Mouse (Mus musculus) myocyte (in vitro differentiated cells): ENCODE data around the gene 1110008L16Rik. TPM values are rescaled to one million over a fixed set of nuclear protein-coding genes. Genes with fewer than 3 reads are reported as not detected.

ENCODE experiments used
- H3K27me3 ChIP-seq: one replicate; pipeline ENCODE4 v1.6.1; 2011; ENCODE audit not compliant: control insufficient read depth, insufficient read depth, insufficient read length
- H3K36me3 ChIP-seq: one replicate; pipeline ENCODE4 v1.6.1; 2011; ENCODE audit not compliant: control insufficient read depth, insufficient read depth
- H3K4me2 ChIP-seq: one replicate; pipeline ENCODE4 v1.6.1; 2011; ENCODE audit warnings: low read depth, control low read depth
- H3K4me3 ChIP-seq: one replicate; pipeline ENCODE4 v1.5.1; 2011; ENCODE audit warnings: mild to moderate bottlenecking, control low read depth, moderate library complexity
- H3K79me2 ChIP-seq: one replicate; pipeline ENCODE4 v1.6.1; 2011; ENCODE audit not compliant: control insufficient read depth, insufficient read depth
- H3ac ChIP-seq: one replicate; pipeline ENCODE4 v1.6.1; 2011; ENCODE audit not compliant: control insufficient read depth, insufficient read length
- CEBPB ChIP-seq: IDR thresholded peaks from 2 replicates; pipeline ENCODE4 v1.6.1; 2011; ENCODE audit warnings: mild to moderate bottlenecking, moderate library complexity; ENCODE audit not compliant: poor library complexity, insufficient read depth, severe bottlenecking
- E2F4 ChIP-seq: IDR thresholded peaks from one replicate; pipeline ENCODE4 v1.6.1; 2011; ENCODE audit warnings: mild to moderate bottlenecking, control low read depth, moderate library complexity; ENCODE audit not compliant: insufficient read depth
- MAX ChIP-seq: IDR thresholded peaks from one replicate; pipeline ENCODE4 v1.6.1; 2011; ENCODE audit warnings: low read depth, mild to moderate bottlenecking, control low read depth
- MYOD1 ChIP-seq, 3 experiments: IDR thresholded peaks; one replicate each; pipeline ENCODE4 v1.6.1; 2011; ENCODE audit warnings: control low read depth in 2 of 3, low read depth in 2 of 3, mild to moderate bottlenecking in 2 of 3, moderate library complexity in 1 of 3; ENCODE audit not compliant: insufficient read length in 2 of 3, control insufficient read depth in 1 of 3
- MYOG ChIP-seq, 3 experiments: IDR thresholded peaks; one replicate each; pipeline ENCODE4 v1.6.1; 2011; ENCODE audit warnings: control low read depth in 2 of 3, low read depth in 2 of 3, mild to moderate bottlenecking in 2 of 3; ENCODE audit not compliant: insufficient read length in 2 of 3, control insufficient read depth in 1 of 3, insufficient read depth in 1 of 3
- POLR2A ChIP-seq: IDR thresholded peaks from one replicate; pipeline ENCODE4 v1.6.1; 2011; ENCODE audit warnings: low read depth, mild to moderate bottlenecking, control low read depth, moderate library complexity; ENCODE audit not compliant: insufficient read length
- POLR2AphosphoS2 ChIP-seq: IDR thresholded peaks from one replicate; pipeline ENCODE4 v1.6.1; 2011; ENCODE audit warnings: low read depth, control low read depth; ENCODE audit not compliant: insufficient read length
- REST ChIP-seq: IDR thresholded peaks from one replicate; pipeline ENCODE4 v1.6.1; 2011; ENCODE audit warnings: mild to moderate bottlenecking, control low read depth, moderate library complexity; ENCODE audit not compliant: insufficient read depth, insufficient read length
- SRF ChIP-seq: IDR thresholded peaks from one replicate; pipeline ENCODE4 v1.6.1; 2011; ENCODE audit warnings: low read depth; ENCODE audit not compliant: control insufficient read depth, insufficient read length
- TCF12 ChIP-seq: IDR thresholded peaks from one replicate; pipeline ENCODE4 v1.6.1; 2011; ENCODE audit warnings: mild to moderate bottlenecking, control low read depth; ENCODE audit not compliant: poor library complexity, insufficient read depth, severe bottlenecking
- TCF3 ChIP-seq: IDR thresholded peaks from one replicate; pipeline ENCODE4 v1.6.1; 2011; ENCODE audit warnings: low read depth, control low read depth; ENCODE audit not compliant: insufficient read length
- USF1 ChIP-seq: IDR thresholded peaks from one replicate; pipeline ENCODE4 v1.6.1; 2011; ENCODE audit warnings: low read depth, mild to moderate bottlenecking, control low read depth, moderate library complexity
- polyA plus RNA-seq: library from polyadenylated mRNA; unstranded; fragments of >200 nt; fragmentation: generic; extraction: Trizol; gene quantifications from one replicate; pipeline ENCODE4 v1.2.1, GENCODE M21; 2012; ENCODE audit warnings: missing spikeins

Gene 1110008L16Rik
- polyA plus RNA-seq, 1 experiment, result 8.2 TPM

- Histone ChIP-seq H3K79me2 (no peaks in the 10 kb centered on the region), H3K27me3 (no peaks in the 10 kb centered on the region)
- no peak for TF ChIP-seq MAX
- no peak for TF ChIP-seq POLR2AphosphoS2
- TF ChIP-seq CEBPB, result no peak
- TF ChIP-seq REST, result no peak
- no peak for TF ChIP-seq TCF3
- TF ChIP-seq SRF, result no peak
Observed at GRCm38 (mm10) chr12:55307566-55307965, 8.2 kb downstream of the 1110008L16Rik start.

GRCm38 (mm10) chr12:55308731-55309130 lies 9.4 kb downstream of the 1110008L16Rik start:
- no peaks in the 10 kb centered on the region for H3K79me2 ChIP-seq
- TF ChIP-seq MYOG (IDR thresholded peaks at IDR 0.05; ENCODE audit: control insufficient read depth in 1 of 3, insufficient read depth in 1 of 3, insufficient read length in 2 of 3, low read depth in 2 of 3) (no peak), POLR2AphosphoS2 (no peak), MYOD1 (IDR thresholded peaks at IDR 0.05; ENCODE audit: control insufficient read depth in 1 of 3, insufficient read length in 2 of 3, low read depth in 2 of 3) (no peak), E2F4 (no peak), CEBPB (no peak), TCF3 (no peak), SRF (no peak), MAX (no peak), TCF12 (no peak), REST (no peak), USF1 (no peak), POLR2A (no peak)

More at GRCm38 (mm10) chr12:55307566-55307965, 8.2 kb downstream of the 1110008L16Rik start:
- no peak overlapping the region for H3ac ChIP-seq
- no peak overlapping the region for H3K4me2 ChIP-seq
- H3K4me3 ChIP-seq, result no peak overlapping the region
- H3K36me3 ChIP-seq, result peaks cover 5% of the 10 kb centered on the region

DNA sequence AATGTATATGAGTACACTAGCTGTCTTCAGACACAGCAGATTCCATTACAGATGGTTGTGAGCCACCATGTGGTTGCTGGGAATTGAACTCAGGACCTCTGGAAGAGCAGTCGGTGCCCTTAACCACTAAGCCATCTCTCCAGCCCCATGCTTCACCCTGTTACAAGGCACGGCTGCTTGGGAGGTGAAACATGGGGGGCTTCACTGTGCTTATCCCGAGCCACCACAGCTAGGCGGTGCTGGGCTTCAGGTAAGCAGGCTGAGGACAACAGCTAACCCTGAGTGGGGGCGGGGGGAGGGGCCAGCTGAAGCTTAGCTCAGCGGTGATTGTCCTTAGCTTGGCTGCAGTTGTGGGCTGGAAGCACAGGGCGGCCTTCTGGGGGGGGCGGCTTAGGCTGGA lies 10.1 kb downstream of the 1110008L16Rik start:
- TF ChIP-seq MYOD1 (IDR thresholded peaks at IDR 0.05; ENCODE audit: control insufficient read depth in 1 of 3, insufficient read length in 2 of 3, low read depth in 2 of 3) (no peak), POLR2A (no peak), CEBPB (no peak), E2F4 (no peak), MAX (no peak), POLR2AphosphoS2 (no peak), MYOG (IDR thresholded peaks at IDR 0.05; ENCODE audit: control insufficient read depth in 1 of 3, insufficient read depth in 1 of 3, insufficient read length in 2 of 3, low read depth in 2 of 3) (no peak), TCF12 (no peak), USF1 (no peak), REST (no peak), TCF3 (no peak)
- Histone ChIP-seq H3ac (no peak overlapping the region), H3K4me3 (no peak overlapping the region), H3K36me3 (peaks cover 5% of the 10 kb centered on the region), H3K27me3 (no peaks in the 10 kb centered on the region), H3K79me2 (no peaks in the 10 kb centered on the region), H3K4me2 (no peak overlapping the region)

More at GRCm38 (mm10) chr12:55308731-55309130, 9.4 kb downstream of the 1110008L16Rik start:
- Histone ChIP-seq H3K27me3 (no peaks in the 10 kb centered on the region), H3K4me3 (no peak overlapping the region), H3ac (no peak overlapping the region), H3K36me3 (peaks cover 5% of the 10 kb centered on the region), H3K4me2 (no peak overlapping the region)

GRCm38 (mm10) chr12:55311841-55312240 lies 12.5 kb downstream of the 1110008L16Rik start:
- no peaks in the 10 kb centered on the region for H3K27me3 ChIP-seq
- H3K36me3 ChIP-seq, result peaks cover 5% of the 10 kb centered on the region
- no peak overlapping the region for H3K4me3 ChIP-seq
- H3K79me2 ChIP-seq, result no peaks in the 10 kb centered on the region
- H3ac ChIP-seq, result no peak overlapping the region
- H3K4me2 ChIP-seq, result no peak overlapping the region
- no peak for TF ChIP-seq MYOD1 (IDR thresholded peaks at IDR 0.05; ENCODE audit: control insufficient read depth in 1 of 3, insufficient read length in 2 of 3, low read depth in 2 of 3)
- TF ChIP-seq TCF3, result no peak
- TF ChIP-seq POLR2A, result no peak
- no peak for TF ChIP-seq SRF
- no peak for TF ChIP-seq MYOG (IDR thresholded peaks at IDR 0.05; ENCODE audit: control insufficient read depth in 1 of 3, insufficient read depth in 1 of 3, insufficient read length in 2 of 3, low read depth in 2 of 3)
- TF ChIP-seq REST, result no peak
- TF ChIP-seq POLR2AphosphoS2, result no peak
- TF ChIP-seq TCF12, result no peak
- TF ChIP-seq USF1, result no peak
- no peak for TF ChIP-seq CEBPB
- TF ChIP-seq MAX, result no peak
- TF ChIP-seq E2F4, result no peak

- Histone ChIP-seq H3ac (no peak overlapping the region), H3K79me2 (no peaks in the 10 kb centered on the region), H3K4me2 (no peak overlapping the region), H3K27me3 (no peaks in the 10 kb centered on the region), H3K36me3 (peaks cover 5% of the 10 kb centered on the region), H3K4me3 (no peak overlapping the region)
- TF ChIP-seq POLR2A (no peak), CEBPB (no peak), TCF12 (no peak), TCF3 (no peak), POLR2AphosphoS2 (no peak), MYOD1 (IDR thresholded peaks at IDR 0.05; ENCODE audit: control insufficient read depth in 1 of 3, insufficient read length in 2 of 3, low read depth in 2 of 3) (no peak), REST (no peak), SRF (no peak), MYOG (IDR thresholded peaks at IDR 0.05; ENCODE audit: control insufficient read depth in 1 of 3, insufficient read depth in 1 of 3, insufficient read length in 2 of 3, low read depth in 2 of 3) (no peak), USF1 (no peak), E2F4 (no peak)
Observed at GRCm38 (mm10) chr12:55313901-55314300, 14.5 kb downstream of the 1110008L16Rik start.
